Mouse (Mus musculus) heart, adult 2 months (tissue): Measurements from ENCODE around the gene Mrpl12.

Experiments
- CTCF ChIP-seq: fragments of 200-600 bp; IDR thresholded peaks from 2 replicates; pipeline ENCODE4 v1.8.1; 2022; ENCODE audit warnings: antibody characterized with exemption, mild to moderate bottlenecking, moderate library complexity
- POLR2A ChIP-seq: fragments of 200-500 bp; IDR thresholded peaks from 2 replicates; pipeline ENCODE4 v1.6.1; 2011; ENCODE audit warnings: mild to moderate bottlenecking, low read depth, low read length, control low read depth; ENCODE audit not compliant: insufficient read depth

- TF ChIP-seq POLR2A: no peak
- TF ChIP-seq CTCF: no peak
Observed at GRCm38 (mm10) chr11:120501701-120502100, 17.3 kb downstream of the Mrpl12 start.
